Comparison of ENCODE assay signal across 10 mouse cellular contexts in the genomic region with DNA sequence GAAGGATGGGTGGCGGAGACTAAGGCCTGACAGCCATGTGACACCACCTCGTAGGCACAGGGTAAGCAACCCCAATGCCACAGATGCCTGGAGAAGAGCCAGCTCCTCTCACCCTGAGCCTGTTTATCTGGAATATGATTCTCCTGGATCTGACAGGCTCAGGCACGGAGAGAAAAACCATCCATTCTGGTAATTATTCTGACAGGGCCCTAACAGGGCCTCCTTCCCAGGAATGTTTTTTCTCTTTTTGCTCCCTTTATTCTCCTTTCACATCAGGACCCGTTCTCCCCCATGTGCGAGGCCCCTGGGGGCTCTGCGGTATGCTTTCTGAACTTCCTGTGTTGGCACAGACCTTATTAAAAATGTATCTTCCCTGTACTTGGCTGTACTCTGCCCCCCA.
DNase-seq lines count a peak whose midpoint lies in the region; ATAC-seq and TF ChIP-seq lines count a peak whose summit lies in the region.
"Had no signal": no experiment of that assay in that cellular context is flagged by ENCODE, and none has a peak within 500 bp of the region (broad histone marks: within the 10 kb centered on the region; RNA-seq: fewer than 3 reads in every experiment).

No protein-coding gene starts in this region.

- peak overlapping the region; percentile 10; the same call in 1 of the 2 replicates for H3K27ac ChIP-seq in intestine, embryonic 15.5 days
- H3K27ac ChIP-seq in intestine, embryonic 16.5 days (ENCODE audit: low read length), result no peak overlapping the region
- peak overlapping the region; percentile 83 for H3K27ac ChIP-seq in embryonic facial prominence, embryonic 13.5 days
- H3K27ac ChIP-seq in limb, embryonic 14.5 days (replicated peaks; ENCODE audit: low read depth, low read length), result no peak overlapping the region

- H3K36me3 ChIP-seq in intestine, embryonic 15.5 days, result no peaks in the 10 kb centered on the region
- H3K36me3 ChIP-seq in intestine, embryonic 16.5 days (ENCODE audit: control insufficient read depth, insufficient read depth, low read length), result no peaks in the 10 kb centered on the region
- no peaks in the 10 kb centered on the region for H3K36me3 ChIP-seq in embryonic facial prominence, embryonic 13.5 days
- no peaks in the 10 kb centered on the region for H3K36me3 ChIP-seq in limb, embryonic 14.5 days (ENCODE audit: control insufficient read depth, insufficient read depth, low read length)

- H3K4me2 ChIP-seq in intestine, embryonic 15.5 days (replicated peaks), result no peak overlapping the region
- H3K4me2 ChIP-seq in intestine, embryonic 16.5 days (ENCODE audit: low read depth, low read length), result no peak overlapping the region
- 0 out of 2 replicates have a peak overlapping the region, but pooled peaks have one; percentile 3 for H3K4me2 ChIP-seq in embryonic facial prominence, embryonic 13.5 days
- H3K4me2 ChIP-seq in limb, embryonic 14.5 days (replicated peaks; ENCODE audit: low read depth, low read length, severe bottlenecking), result no peak overlapping the region

- H3K9me3 ChIP-seq in intestine, embryonic 15.5 days, result no peaks in the 10 kb centered on the region
- H3K9me3 ChIP-seq in intestine, embryonic 16.5 days (ENCODE audit: control insufficient read depth, low read length), result no peaks in the 10 kb centered on the region; the same call in 1 of the 2 replicates
- H3K9me3 ChIP-seq in embryonic facial prominence, embryonic 13.5 days, result no peaks in the 10 kb centered on the region
- no peaks in the 10 kb centered on the region for H3K9me3 ChIP-seq in limb, embryonic 14.5 days (ENCODE audit: control insufficient read depth, low read length)

- DNase-seq in adrenal gland, postnatal 36 days, result peak; percentile 41 to 44
- peak; percentile 49 for DNase-seq in limb, embryonic 14.5 days (ENCODE audit: low spot score)
- no peak for DNase-seq in left cerebral cortex, adult 8-10 months (ENCODE audit: low spot score in 2 of 2)
- no peak for DNase-seq in testis, postnatal 10 days (ENCODE audit: low spot score)
- DNase-seq: heart, adult 11 months; kidney, adult 11 months; right cerebral cortex, postnatal 25 days had no signal

- H3K27me3 ChIP-seq in intestine, embryonic 15.5 days (replicated peaks), result no peaks in the 10 kb centered on the region
- no peaks in the 10 kb centered on the region for H3K27me3 ChIP-seq in intestine, embryonic 16.5 days (replicated peaks; ENCODE audit: control insufficient read depth, insufficient read depth, low read length)
- no peaks in the 10 kb centered on the region for H3K27me3 ChIP-seq in embryonic facial prominence, embryonic 13.5 days
- H3K27me3 ChIP-seq in limb, embryonic 14.5 days (ENCODE audit: control insufficient read depth, insufficient read depth, low read length), result no peaks in the 10 kb centered on the region

- ATAC-seq in intestine, embryonic 15.5 days, result no peak
- no peak for ATAC-seq in intestine, embryonic 16.5 days
- peak; percentile 75 for ATAC-seq in embryonic facial prominence, embryonic 13.5 days (ENCODE audit: insufficient number of reproducible peaks, insufficient read depth, low FRiP score, low TSS enrichment, low read depth)
- no peak for ATAC-seq in limb, embryonic 14.5 days (ENCODE audit: low FRiP score, low read depth)

- no peak for TF ChIP-seq POLR2A in limb, embryonic 14.5 days (IDR thresholded peaks at IDR 0.05; ENCODE audit: borderline replicate concordance, extremely low read depth, insufficient read depth, insufficient read length)

- 48% methylated on average over 6 of the region's 6 CpGs for WGBS in intestine, embryonic 15.5 days
- 34% methylated on average over 6 of the region's 6 CpGs for WGBS in intestine, embryonic 16.5 days
- WGBS in embryonic facial prominence, embryonic 13.5 days, result 16% methylated on average over 6 of the region's 6 CpGs
- 39% methylated on average over 6 of the region's 6 CpGs for WGBS in limb, embryonic 14.5 days

- H3K4me1 ChIP-seq in intestine, embryonic 15.5 days (replicated peaks), result peaks cover 15% of the 10 kb centered on the region; the same call in 1 of the 2 replicates
- H3K4me1 ChIP-seq in intestine, embryonic 16.5 days (ENCODE audit: control insufficient read depth, insufficient read depth, low read length), result peaks cover 9% of the 10 kb centered on the region
- H3K4me1 ChIP-seq in embryonic facial prominence, embryonic 13.5 days, result peaks cover 44% of the 10 kb centered on the region
- H3K4me1 ChIP-seq in limb, embryonic 14.5 days (ENCODE audit: control insufficient read depth, insufficient read depth, low read length), result peaks cover 20% of the 10 kb centered on the region

- no peak overlapping the region for H3K4me3 ChIP-seq in intestine, embryonic 15.5 days (replicated peaks)
- no peak overlapping the region for H3K4me3 ChIP-seq in intestine, embryonic 16.5 days (ENCODE audit: low read length)
- no peak overlapping the region for H3K4me3 ChIP-seq in embryonic facial prominence, embryonic 13.5 days
- H3K4me3 ChIP-seq in limb, embryonic 14.5 days (replicated peaks; ENCODE audit: low read length), result no peak overlapping the region

- no peak overlapping the region for H3K9ac ChIP-seq in intestine, embryonic 15.5 days
- H3K9ac ChIP-seq in intestine, embryonic 16.5 days (ENCODE audit: low read depth, low read length), result no peak overlapping the region
- H3K9ac ChIP-seq in embryonic facial prominence, embryonic 13.5 days, result no peak overlapping the region
- H3K9ac ChIP-seq in limb, embryonic 14.5 days (ENCODE audit: low read depth, low read length, severe bottlenecking), result no peak overlapping the region

Comparison
In these comparisons a context has a peak if more than half of its experiments do, and no peak if none do; other contexts are left out.
1. H3K27ac ChIP-seq: peak in intestine, embryonic 15.5 days (single experiment) and embryonic facial prominence, embryonic 13.5 days (single experiment); none in intestine, embryonic 16.5 days (single experiment) and limb, embryonic 14.5 days (single experiment).
2. DNase-seq: peak in adrenal gland, postnatal 36 days (2 of 2) and limb, embryonic 14.5 days (single experiment); none in left cerebral cortex, adult 8-10 months (0 of 2) and testis, postnatal 10 days (single experiment).